Mouse (Mus musculus) liver, embryonic 14.5 days (tissue): ENCODE data around the gene Tyw3.

ENCODE experiments used
- CTCF ChIP-seq: IDR thresholded peaks from 2 replicates; pipeline ENCODE4 v1.5.1; 2016; ENCODE audit warnings: antibody characterized with exemption, low read depth, control low read depth
- EP300 ChIP-seq: IDR thresholded peaks from 2 replicates; pipeline ENCODE4 v1.6.1; 2016; ENCODE audit warnings: antibody characterized with exemption, low read depth

GRCm38 (mm10) chr3:154550326-154551034 lies 46.4 kb downstream of the Tyw3 start:
- TF ChIP-seq CTCF = no peak
- no peak for TF ChIP-seq EP300
